Mouse (Mus musculus): ENCODE results near the gene Ccl9.

DNA sequence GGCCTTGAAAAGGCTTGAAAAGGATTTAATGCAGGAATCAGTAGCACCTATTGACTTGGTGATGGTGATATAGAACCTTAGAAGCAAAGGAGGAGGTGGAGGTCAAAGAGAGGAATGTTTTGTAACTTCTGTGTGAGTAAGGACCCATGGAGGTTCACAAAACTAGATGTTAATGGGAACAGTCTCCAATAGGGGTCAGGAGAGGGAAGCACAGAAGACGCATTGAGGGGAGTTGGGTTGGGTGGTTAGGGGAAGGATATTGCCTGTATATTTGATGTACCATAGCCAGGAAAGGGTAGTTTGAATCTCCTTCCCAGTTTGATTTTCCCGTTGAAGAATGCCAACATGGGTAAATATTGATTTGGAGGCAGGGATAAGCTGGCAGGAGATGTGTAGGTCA lies 5.8 kb upstream of the Ccl9 start:
- no peak for TF ChIP-seq CTCF (IDR thresholded peaks at IDR 0.05; ENCODE audit: insufficient read depth, low read length)
- no peak for TF ChIP-seq POLR2A (IDR thresholded peaks at IDR 0.05; ENCODE audit: borderline replicate concordance, extremely low read depth, low read depth, low read length)
